In genomic region chr2:76367188-76367922, GRCm38 (mm10) we compare ENCODE assay signal across 9 mouse cellular contexts. TPM values are rescaled to one million over a fixed set of nuclear protein-coding genes. Genes with fewer than 3 reads are reported as not detected.
DNase-seq lines count a peak whose midpoint lies in the region; ATAC-seq lines count a peak whose summit lies in the region.
"Had no signal": no experiment of that assay in that cellular context is flagged by ENCODE, and none has a peak within 500 bp of the region (broad histone marks: within the 10 kb centered on the region; RNA-seq: fewer than 3 reads in every experiment).

No protein-coding gene starts in this region.

- no peaks in the 10 kb centered on the region for H3K36me3 ChIP-seq in heart, embryonic 12.5 days
- no peaks in the 10 kb centered on the region for H3K36me3 ChIP-seq in splenic B cell, adult 2 months (ENCODE audit: control insufficient read depth, insufficient read depth, low read length, poor library complexity, severe bottlenecking)

- WGBS in heart, embryonic 12.5 days, result 17% methylated on average over 9 of the region's 9 CpGs

- H3K9me3 ChIP-seq in heart, embryonic 12.5 days (replicated peaks), result no peaks in the 10 kb centered on the region

- intact Hi-C loops in heart, postnatal 14 days (cut with DNase I), result loop anchor here (2.0 to 10.0 kb wide), 2 partner anchors 243 to 251 kb away; no protein-coding TSS in a partner anchor

- no peaks in the 10 kb centered on the region for H3K27me3 ChIP-seq in heart, embryonic 12.5 days (replicated peaks)
- H3K27me3 ChIP-seq in splenic B cell, adult 2 months (ENCODE audit: control insufficient read depth, insufficient read depth, low read length, poor library complexity, severe bottlenecking), result no peaks in the 10 kb centered on the region

- no peak overlapping the region for H3K4me2 ChIP-seq in heart, embryonic 12.5 days

- DNase-seq in heart, adult 18-20 months, result peak; percentile 64 to 93
- peak; percentile 79 to 88 for DNase-seq in heart, postnatal 14 days
- DNase-seq in layer of hippocampus, postnatal 36 days, result peak; percentile 70 to 71
- DNase-seq in mesoderm, embryonic 11.5 days (ENCODE audit: low read depth, low spot score), result peak; percentile 88
- peak; percentile 91 for DNase-seq in splenic B cell, adult 2 months (ENCODE audit: low read depth, low spot score)

- peaks cover 11% of the 10 kb centered on the region for H3K4me1 ChIP-seq in heart, embryonic 12.5 days (replicated peaks)

- H3K4me3 ChIP-seq in heart, embryonic 12.5 days, result no peak overlapping the region
- H3K4me3 ChIP-seq: myocyte had no signal

- ATAC-seq in heart, embryonic 12.5 days (ENCODE audit: insufficient number of reproducible peaks, low FRiP score), result no peak
- peak; percentile 34 for ATAC-seq in activated CD4-positive, CD25-positive, alpha-beta regulatory T cell, adult 4 months
- ATAC-seq in common myeloid progenitor, adult 5-6 weeks (replicated peaks; ENCODE audit: low read depth, poor library complexity, severe bottlenecking), result peak; percentile 43; the same call in 1 of the 2 replicates

- H3K27ac ChIP-seq in heart, embryonic 12.5 days (ENCODE audit: poor library complexity, severe bottlenecking), result no peak overlapping the region

- no peak overlapping the region for H3K9ac ChIP-seq in heart, embryonic 12.5 days

RNA-seq across cellular contexts. Expression of gene Rbm45, which starts 2.4 kb away (rescaled TPM):
- total RNA-seq in heart, adult 18-20 months (2021), result 10 to 100 TPM; 18.2 to 20.3 TPM
- polyA plus RNA-seq in heart, embryonic 12.5 days (2016; fragmentation: Nextera tagmentation; extraction: Ambion mirVana), result 14.2 and 14.9 TPM in 2 replicates
- 10 to 100 TPM in 1 of 2 experiments, 1 to 10 TPM in 1; 6.7 to 18.9 TPM for polyA plus RNA-seq in activated CD4-positive, CD25-positive, alpha-beta regulatory T cell, adult 4 months (2017; shearing (Covaris generic))
- 35.3 and 47.3 TPM in 2 replicates for total RNA-seq in common myeloid progenitor, adult 5-6 weeks (2017)
- total RNA-seq in heart, postnatal 14 days (2021), result 10 to 100 TPM; 21.6 to 24.3 TPM
- total RNA-seq in layer of hippocampus, postnatal 36 days (2021), result 10 to 100 TPM; 44.4 to 44.6 TPM

RNA-seq across cellular contexts. Expression of gene Cyct, which starts 7.1 kb away (rescaled TPM):
- total RNA-seq in heart, adult 18-20 months (2021), result 1 to 10 TPM in 1 of 2 experiments, not detected in 1; 1.7 TPM
- polyA plus RNA-seq in heart, embryonic 12.5 days (2016; fragmentation: Nextera tagmentation; extraction: Ambion mirVana), result not detected in 2 replicates
- polyA plus RNA-seq in activated CD4-positive, CD25-positive, alpha-beta regulatory T cell, adult 4 months (2017; shearing (Covaris generic)), result not detected
- total RNA-seq in common myeloid progenitor, adult 5-6 weeks (2017), result not detected in 2 replicates
- not detected for total RNA-seq in heart, postnatal 14 days (2021)
- total RNA-seq in layer of hippocampus, postnatal 36 days (2021), result not detected
- polyA plus RNA-seq: myocyte had no signal

RNA-seq across cellular contexts. Expression of gene Pde11a, which starts 28.8 kb away (rescaled TPM):
- total RNA-seq in heart, adult 18-20 months (2021), result 1 to 10 TPM; 2.1 to 3.7 TPM
- polyA plus RNA-seq in heart, embryonic 12.5 days (2016; fragmentation: Nextera tagmentation; extraction: Ambion mirVana), result 0.06 TPM in 2 replicates
- 1 to 10 TPM; 6.6 to 6.9 TPM for polyA plus RNA-seq in activated CD4-positive, CD25-positive, alpha-beta regulatory T cell, adult 4 months (2017; shearing (Covaris generic))
- total RNA-seq in common myeloid progenitor, adult 5-6 weeks (2017), result not detected in 2 replicates
- total RNA-seq in heart, postnatal 14 days (2021), result under 1 TPM; 0.29 TPM
- total RNA-seq in layer of hippocampus, postnatal 36 days (2021), result 10 to 100 TPM; 14.2 to 18.9 TPM
- polyA plus RNA-seq: myocyte had no signal

RNA-seq across cellular contexts. Expression of gene Osbpl6, which starts 39.0 kb away (rescaled TPM):
- 10 to 100 TPM; 15.5 to 16.8 TPM for total RNA-seq in heart, adult 18-20 months (2021)
- 6.8 and 7.2 TPM in 2 replicates for polyA plus RNA-seq in heart, embryonic 12.5 days (2016; fragmentation: Nextera tagmentation; extraction: Ambion mirVana)
- not detected for polyA plus RNA-seq in activated CD4-positive, CD25-positive, alpha-beta regulatory T cell, adult 4 months (2017; shearing (Covaris generic))
- total RNA-seq in common myeloid progenitor, adult 5-6 weeks (2017), result not detected in 2 replicates
- total RNA-seq in heart, postnatal 14 days (2021), result 10 to 100 TPM in 1 of 2 experiments, 1 to 10 TPM in 1; 5.7 to 10.4 TPM
- total RNA-seq in layer of hippocampus, postnatal 36 days (2021), result 10 to 100 TPM; 65.8 to 74.5 TPM
